Mouse (Mus musculus) v-Abl transformed pro-B cells (cell line): ENCODE measurements around the gene Egr4.

Experiments
- in situ Hi-C, 2 experiments: fragments of 400-800 bp; cut with MboI; formaldehyde crosslinking; loops; one replicate each; pipeline ENCODE4 v1.15.1; 2025; ENCODE audit not compliant: unreplicated experiment in 2 of 2

The Egr4 gene

DNA sequence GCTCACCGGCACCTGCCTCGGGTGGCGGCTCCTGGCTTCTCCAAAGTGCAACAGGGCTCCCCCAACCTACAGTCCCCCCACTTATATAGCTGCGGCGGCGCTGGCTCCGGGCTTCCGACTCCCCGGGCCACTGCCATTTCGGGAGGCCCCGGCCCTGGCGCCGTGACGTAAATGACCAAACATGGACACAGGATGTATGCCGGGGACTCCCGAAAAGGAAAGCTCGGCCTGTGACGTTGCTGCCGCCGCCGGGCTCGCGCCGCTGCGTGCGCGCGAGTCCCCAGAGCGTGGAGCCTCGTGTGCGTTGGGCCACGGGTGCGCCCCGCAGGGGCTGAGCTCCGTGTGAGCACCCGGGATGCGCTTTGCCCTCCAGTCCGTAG, at the start of gene Egr4:
TSS of gene Egr4 (minus strand) at position 59 of the 380 bp plus-strand sequence.
- in situ Hi-C loops: no loop called here

DNA sequence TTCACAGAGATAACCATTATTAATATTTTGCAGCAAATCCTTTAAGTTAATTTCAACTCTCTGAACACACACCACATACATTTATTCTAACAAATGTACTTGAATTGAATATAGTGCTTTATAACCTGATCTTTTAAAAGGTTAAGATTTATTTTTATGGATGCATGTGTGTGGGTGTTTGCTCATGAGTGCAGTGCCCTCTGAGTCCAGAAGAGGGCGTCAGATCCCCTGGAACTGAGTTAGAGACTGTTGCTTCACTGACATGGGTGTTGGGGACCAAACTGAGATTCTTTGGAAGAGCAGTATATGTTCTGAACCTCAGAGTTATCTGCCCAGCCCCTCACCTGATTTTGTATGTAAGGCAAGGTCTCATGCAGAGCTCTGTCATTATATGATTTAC, 49.0 kb upstream of the Egr4 start:
- in situ Hi-C loops: no loop called here

DNA sequence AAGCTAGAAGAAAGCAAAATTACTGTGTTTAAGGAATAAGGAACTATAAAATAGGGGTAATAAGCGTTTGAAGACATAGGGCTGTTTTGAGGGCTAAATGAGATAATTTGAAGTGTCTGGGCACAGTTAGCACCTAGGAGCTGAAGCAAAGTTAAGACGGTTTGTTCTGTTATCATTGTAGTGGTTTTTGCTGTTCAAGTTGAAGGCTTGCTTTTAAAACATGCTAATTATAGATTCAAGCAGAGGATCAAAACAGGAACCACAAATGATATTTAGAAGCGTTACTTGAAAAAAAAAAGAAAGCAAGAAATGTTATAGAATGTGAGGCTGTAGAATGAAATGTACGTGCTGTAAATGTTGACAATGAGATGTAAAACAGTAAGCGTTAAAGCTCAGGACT, 34.3 kb upstream of the Egr4 start:
- in situ Hi-C loops: no loop called here

DNA sequence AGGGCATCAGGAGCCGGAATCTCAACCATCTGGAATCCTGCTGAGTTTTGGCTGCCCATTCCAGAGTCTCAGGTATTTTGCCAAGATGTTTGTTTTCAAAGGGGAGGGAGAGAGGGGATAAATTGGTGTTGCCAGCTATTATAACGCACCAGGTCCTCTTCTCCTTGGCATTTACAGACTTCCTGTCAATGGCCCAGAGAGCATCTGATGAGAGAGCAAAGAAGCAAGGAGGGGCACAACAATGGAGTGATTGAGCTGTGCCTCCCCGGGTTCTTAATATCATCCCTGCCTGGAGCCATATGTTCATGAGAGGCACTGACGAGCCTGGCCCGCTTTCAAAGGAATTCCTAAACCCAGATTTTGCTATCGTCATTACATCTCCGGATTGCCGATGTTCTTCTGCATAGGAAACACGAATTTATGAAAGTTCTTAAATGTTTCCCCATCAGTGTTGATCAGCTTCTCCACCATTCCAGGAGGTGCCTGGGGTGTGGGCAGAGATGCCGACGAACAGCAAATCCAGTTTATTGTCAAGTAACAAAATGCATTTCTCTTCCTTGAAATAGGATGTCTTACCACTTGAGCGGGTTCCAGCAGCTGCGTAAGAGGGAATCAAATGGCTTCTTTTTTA, 31.0 kb upstream of the Egr4 start:
- in situ Hi-C loops: no loop called here

DNA sequence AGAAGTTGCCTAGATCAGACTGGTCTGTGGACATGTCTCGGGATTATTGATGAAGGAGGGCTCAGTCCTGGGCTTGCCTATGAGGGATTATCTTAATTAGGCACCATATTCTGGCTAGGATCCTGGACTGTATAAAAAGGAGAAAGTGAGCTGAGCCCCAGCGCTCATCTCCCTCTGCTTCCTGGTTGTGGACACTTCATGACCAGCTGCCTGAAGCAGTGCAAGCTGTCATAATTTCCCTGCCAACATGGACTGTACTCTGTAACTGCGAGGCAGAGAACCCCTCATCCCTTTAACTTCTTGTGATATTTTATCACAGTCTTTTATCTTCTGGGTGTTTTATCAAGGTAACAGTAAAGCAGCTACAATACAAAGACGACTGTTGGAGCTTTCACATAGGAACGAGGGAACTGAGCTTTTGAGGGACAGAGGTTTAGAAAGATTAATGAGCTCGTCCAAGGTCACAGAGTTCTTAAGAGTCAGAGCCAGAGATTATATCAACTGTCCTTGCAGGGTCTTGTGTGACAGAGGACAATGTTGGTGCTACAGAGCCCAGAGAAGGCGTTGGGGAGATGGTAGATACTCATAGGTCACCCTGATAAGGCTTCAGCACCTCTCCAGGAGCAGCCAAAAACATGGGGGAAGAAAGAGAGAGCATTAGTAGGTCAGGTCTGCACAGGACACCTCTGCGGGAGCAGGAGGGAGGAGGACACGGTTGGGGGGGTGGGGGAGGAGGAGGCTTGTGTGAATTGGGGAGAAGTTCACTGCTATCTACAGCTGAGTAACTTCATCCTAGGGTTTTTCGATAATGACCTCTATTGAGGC, 30.2 kb upstream of the Egr4 start:
- in situ Hi-C loops: no loop called here

DNA sequence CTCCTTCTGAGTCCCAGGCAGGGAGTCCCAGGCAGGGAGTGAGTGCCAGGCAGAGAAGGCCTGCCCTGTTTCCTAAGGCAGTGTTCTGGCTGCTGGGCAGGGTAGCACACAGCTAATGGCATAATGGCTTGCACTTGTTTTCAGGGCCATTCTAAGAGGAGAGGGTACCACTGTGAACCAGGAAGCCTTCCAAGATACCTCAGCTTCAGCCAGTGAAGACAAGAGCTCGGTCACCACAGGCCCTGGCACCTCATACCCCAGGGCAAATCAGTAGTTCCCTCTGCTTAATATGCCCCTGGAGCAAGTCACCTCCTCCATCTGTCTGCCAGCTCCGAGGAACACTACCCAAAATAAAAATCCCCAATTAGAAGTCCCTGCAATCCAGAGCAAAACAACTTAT, 9.4 kb upstream of the Egr4 start:
- in situ Hi-C loops: no loop called here

DNA sequence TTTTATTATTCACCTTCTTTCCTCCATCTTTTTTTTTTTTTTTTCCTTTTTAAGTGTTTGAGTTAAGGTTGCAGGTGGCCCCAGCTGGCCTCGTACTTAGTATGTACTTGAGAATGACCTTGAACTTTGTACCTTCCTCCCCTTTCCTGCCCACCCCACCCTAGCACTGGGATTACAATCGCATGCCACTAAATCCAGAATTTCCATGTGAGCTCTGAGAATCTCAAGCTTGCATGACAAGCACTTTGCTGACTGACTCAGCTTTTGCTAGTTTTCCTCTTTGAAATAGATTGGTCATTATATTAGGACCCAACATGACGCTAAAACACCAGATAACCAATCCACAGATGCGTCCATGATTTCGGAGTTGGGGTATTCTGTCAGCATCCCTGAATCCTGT, 8.6 kb upstream of the Egr4 start:
- in situ Hi-C loops: no loop called here

DNA sequence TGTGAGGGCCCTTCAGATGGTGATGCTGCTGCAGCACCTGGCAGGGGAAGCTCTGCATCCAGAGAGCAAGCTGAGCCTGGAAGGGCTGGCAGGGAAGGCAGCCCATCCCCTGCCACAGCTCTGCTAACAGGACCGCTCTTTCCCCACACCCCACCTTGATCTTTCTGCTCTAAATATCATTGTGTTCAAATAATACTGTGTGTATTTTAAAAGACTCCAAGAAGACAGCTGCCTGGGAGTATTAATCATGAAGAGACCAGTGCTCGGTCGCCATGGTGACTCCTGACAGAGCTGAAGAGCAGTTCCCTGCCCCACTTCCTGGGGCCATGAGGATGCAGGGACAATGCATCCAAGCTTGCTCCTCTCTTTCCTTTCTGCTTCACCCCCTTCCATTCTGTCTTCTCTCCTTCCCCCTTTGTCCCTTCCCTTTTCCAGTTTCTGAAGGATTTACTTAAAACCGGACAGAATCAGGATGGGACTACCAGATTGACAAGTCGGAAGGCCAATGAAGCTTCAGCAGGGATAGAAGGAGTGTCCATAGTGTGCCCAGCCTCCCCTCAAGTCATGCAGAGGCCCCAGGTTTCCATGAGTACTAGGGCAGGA, 4.8 kb upstream of the Egr4 start:
- in situ Hi-C loops: no loop called here

DNA sequence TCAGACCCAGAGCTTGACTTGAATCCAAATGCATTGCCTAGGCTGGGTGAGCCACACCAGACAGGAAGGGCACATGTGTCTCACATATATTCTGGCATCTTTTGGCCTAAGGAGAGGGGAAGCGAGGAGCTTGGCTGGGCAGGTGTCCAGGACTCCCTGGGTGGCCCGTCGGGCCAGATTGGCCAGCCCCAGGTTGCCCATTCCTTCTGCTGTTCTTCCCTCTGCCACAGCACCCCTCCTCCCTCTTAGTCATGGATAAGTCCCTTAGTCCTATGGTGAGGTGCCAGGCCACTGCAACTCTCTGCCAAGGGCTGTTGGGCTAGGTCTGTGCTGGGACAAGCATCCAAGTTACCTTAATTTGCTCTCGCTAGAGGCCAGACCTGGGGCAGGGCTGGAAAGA, 2.6 kb upstream of the Egr4 start:
- in situ Hi-C loops: no loop called here

DNA sequence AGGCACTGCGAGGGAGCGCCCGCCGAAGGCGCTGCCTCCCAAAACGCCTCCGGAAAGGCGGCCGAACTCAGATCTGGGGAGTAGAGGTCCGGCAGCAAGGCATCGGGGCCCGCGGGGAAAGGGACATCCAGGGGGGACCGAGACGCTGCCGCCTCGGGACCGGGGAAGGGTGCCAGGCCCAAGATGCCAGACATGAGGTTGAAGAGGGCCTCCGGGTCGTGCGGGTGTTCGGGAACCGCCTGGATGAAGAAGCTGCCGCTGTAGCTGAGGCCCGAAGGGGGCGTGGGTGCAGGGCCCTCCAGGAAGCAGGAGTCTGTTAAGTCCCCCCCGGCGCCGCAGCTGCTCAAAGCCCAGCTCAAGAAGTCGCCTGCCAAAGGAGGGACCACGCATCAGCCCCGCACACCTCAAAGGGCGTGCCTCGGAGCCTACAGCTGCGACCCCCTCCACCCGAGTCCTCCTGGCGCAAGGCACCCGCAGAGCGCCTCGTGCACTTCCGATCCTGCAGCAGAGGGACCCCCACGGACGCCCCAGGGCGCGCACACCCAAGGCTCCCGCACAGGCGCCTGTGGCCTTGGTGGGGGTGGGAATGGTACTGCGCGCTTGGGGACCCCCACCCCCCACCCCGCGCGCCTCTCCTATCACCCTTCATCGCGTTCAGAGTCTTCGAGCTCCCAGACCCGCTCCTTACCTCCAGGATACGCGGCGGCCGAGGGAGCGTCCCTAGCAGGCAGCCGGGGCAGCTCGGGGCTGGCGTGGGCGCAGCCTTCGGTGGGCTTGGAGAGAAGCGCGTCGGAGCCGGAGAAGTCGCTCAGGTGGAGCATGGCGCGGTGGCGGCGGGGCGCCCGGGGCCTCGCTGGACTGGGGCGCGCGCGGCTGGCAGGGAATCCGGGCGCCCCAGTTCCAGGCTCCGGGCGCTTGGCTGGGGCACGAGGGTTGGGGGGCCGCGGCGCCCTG, 535 bp downstream of the Egr4 start:
- in situ Hi-C loops: no loop called here

DNA sequence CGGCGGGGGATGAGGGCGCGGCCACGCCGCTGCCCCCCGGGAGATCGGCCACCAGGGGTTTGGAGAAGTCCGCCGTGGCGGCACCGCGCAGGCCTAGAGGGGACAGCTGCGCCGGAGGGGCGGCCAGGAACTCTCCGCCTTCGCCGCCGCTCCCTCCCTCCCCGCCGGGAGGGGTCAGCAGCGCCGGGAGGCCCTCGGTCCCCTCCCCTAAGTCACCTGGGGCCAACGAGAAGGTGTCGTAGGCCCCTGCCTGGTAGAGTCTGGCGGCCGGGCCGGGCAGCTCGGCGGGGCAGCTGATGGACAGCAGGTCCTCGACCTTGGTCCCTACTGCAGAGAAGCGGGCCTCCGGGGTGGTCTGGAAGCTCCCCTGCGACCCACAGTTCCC, 1.3 kb downstream of the Egr4 start:
- in situ Hi-C loops: no loop called here

DNA sequence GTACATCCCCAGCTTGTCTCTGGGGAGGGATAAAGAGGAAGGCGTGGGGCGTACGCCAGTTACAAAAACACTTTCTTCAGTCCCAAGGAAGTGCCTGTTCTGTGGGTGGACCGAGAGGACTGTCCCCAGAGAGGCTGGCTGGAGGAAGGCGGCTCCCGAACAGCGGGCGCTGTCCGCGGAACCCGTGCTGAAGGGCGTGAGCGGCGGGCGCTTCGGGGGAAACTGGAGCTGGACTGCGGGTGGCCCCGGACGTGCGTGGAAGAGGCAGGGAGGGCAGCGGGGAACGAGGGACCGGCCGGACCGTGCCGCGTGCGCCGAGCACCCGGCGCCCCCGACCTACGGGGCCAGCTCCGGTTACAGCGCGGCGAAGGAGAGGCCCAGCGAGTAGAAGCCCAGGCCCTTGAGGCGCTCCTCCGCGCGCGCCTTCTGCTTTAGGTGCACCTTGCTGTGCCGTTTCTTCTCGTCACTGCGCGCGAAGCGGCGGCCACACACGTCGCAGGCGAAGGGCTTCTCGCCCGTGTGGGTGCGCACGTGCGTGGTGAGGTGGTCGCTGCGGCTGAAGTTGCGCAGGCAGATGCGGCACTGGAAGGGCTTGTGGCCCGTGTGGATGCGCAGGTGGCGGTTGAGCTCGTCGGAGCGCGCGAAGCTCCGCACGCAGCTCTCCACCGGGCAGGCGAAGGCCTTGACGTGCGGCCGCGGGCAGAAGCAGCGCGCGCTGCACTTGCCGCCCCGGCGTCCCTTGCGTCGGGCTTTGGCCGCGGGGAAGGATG, 1.9 kb downstream of the Egr4 start:
- in situ Hi-C loops: no loop called here

DNA sequence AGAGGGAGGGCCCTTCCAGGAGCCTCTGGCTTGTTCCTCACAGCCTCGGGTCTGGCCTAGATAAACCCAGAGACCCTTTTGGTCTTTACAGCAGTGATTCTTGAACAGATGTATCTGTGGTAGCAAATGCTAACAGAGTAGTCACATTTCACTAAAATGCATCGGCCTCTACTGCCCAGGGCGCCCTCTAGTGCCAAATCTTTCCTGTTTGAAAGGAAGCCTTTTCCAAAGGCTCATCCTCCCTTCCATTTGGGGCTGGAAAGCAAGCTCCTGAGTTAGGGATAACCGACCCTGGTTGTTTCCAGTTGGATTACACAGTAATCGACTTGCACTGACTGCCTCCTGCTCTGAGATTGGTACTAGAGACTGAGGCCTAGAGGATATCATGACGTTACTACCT, 2.9 kb downstream of the Egr4 start:
- in situ Hi-C loops: no loop called here

DNA sequence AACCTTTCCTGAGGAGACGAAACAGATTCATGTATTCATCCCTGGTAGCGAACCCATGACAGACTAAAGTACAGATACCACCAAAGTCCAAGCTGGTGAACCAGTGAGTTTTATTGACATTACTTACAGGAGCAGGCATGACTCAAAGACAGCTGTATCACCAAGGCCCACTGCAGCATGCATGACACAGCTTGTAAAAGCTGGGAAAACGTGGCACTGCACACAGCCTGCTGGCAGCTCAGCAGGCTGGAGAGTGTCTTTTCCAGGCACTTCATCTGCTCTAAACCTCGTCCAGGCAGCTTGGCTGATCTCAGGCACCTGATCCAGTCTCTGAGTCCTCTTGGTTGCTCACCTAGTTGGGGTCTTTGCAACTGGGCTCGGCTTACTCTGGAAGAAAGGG, 4.8 kb downstream of the Egr4 start:
- in situ Hi-C loops: no loop called here

DNA sequence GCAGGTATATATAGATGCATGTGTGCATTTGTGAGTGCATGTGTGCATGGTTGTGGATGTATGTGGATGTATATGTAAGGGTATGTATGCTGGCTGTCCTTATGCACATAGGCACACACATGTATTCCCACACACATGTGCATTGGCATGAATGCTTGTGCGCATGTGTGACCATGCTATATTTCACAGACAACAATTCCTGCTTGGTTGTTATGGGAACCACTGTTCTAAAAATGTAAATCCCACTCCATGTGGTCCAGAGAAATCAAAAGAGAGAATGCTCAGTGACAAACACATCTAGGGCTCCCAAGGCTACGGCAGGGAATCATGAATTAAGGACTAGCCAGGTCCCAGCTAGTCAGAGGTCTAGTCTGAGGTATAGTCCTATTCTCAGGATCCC, 8.5 kb downstream of the Egr4 start:
- in situ Hi-C loops: no loop called here

DNA sequence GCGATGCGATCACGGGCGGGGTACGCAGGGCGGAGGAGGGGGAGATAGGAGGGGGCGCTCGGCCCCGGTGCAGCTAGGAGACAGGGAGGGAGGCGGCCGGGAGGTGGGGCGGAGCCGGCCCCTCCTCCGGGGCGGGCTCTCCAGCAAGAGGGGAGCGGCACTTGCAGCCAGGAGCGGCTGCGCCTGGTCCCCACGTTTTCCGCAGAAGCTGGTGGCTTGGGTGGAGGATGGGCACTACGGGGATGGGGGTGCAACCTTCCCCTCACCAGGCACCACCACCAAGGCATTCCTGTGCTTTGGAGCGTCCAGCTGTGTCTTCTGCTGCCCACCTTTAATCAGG, 10.5 kb downstream of the Egr4 start, which contains the start of gene Fbxo41:
TSS of gene Fbxo41 (minus strand) at position 84 of the 340 bp plus-strand sequence.
- in situ Hi-C loops: no loop called here

DNA sequence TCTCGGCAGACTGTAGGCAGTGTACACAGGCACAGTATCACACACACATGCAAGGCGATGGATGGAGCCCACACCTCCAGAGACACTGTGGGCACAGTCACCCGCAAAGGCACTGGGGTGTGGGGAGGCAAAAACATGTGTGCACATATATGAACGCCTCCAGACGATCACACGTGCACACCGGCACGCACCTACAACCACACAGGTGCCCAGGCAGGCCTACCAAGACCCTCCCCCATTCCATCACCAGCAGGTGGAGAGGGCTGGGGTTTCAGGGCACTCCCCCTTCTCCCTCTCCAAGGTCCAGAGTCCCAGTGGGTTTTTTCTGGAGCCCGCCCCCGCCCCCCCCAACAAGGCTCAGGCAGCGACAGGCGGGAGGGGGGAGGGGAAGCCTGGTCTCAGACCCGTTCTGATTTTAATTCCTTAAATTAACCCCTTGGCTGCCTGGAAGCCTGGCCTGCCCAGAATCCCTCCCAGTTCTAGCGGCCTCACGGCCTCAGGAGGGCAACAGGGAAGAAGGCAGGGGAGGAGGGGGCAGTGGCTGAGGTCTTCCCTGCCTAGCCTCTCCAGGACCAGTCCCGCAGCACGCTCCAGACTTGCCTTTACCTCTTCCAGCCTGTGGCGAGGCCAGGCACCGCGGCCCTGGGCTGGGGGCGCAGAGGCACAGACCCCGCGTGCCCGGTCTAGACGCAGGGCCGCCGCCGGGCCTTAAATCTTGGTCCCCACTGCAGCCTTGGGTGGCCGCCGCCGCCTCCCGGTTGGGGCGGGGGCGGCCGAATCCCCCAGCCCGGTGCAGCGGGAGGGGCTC, 11.1 kb downstream of the Egr4 start:
- in situ Hi-C loops: no loop called here

DNA sequence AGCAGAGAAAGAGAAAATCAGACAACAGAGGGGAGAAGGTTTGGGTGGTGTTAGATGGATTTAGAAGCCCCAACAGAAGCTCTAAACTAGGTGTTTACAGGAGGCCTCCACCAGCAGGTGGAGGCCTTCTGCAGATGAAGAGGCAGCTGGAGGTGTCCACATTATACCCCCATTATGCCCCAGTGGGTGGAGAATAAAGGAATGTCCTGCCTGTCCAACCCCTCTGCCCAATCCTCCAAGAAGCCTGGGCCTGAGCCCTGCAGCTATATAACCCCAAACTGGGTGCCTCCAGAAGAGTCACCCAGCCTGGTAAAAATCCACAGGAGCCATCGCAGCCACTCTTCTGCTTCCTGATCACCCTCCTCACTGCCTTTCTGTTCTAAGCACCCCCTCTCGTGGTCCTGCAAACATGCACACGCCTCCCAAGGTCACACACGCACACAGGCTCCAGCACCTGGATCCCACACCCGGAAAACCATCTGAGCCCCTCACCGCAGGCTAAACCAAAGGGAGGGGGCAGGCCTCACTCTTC, 11.8 kb downstream of the Egr4 start:
- in situ Hi-C loops: no loop called here

DNA sequence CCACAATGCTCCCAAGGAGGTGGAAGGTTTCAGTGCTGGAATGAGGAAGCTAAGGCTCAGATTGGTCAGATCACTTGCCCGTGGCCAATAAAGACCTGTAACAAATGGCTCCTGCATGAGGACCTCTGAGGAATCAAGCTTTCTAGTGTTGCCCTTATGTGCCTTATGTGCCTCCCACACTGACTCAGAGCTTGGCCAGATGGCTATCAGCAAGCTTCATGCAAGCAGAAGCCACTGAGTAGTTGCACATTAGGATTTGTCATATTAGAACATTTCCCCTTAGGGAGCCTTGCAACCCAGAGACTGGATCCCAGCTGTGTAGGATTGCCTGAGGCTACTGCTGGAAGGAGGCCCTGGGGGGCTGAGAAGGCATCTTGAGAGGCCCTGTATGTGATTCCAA, 13.0 kb downstream of the Egr4 start:
- in situ Hi-C loops: no loop called here
